16 mouse cellular contexts compared by ENCODE assay signal in genomic region chr9:115172096-115172495, GRCm38 (mm10).
"Had no signal": no experiment of that assay in that cellular context is flagged by ENCODE, and none has a peak within 500 bp of the region (broad histone marks: within the 10 kb centered on the region; RNA-seq: fewer than 3 reads in every experiment).

No protein-coding gene starts in this region.

- ATAC-seq: liver, embryonic 12.5 days; liver, postnatal 0 days; lung, postnatal 0 days; midbrain, embryonic 13.5 days; midbrain, embryonic 15.5 days; midbrain, embryonic 16.5 days had no signal

- DNase-seq: liver; liver, embryonic 13.5 days; liver, postnatal 0 days; lung, adult 18-20 months; lung, adult 2 months; lung, embryonic 14.5 days; lung, postnatal 10 days; lung, postnatal 14 days; lung, postnatal 36 days; lung, postnatal 4 days; midbrain, embryonic 14.5 days had no signal
